Comparison of ENCODE assay signal across 8 mouse cellular contexts in the genomic region with DNA sequence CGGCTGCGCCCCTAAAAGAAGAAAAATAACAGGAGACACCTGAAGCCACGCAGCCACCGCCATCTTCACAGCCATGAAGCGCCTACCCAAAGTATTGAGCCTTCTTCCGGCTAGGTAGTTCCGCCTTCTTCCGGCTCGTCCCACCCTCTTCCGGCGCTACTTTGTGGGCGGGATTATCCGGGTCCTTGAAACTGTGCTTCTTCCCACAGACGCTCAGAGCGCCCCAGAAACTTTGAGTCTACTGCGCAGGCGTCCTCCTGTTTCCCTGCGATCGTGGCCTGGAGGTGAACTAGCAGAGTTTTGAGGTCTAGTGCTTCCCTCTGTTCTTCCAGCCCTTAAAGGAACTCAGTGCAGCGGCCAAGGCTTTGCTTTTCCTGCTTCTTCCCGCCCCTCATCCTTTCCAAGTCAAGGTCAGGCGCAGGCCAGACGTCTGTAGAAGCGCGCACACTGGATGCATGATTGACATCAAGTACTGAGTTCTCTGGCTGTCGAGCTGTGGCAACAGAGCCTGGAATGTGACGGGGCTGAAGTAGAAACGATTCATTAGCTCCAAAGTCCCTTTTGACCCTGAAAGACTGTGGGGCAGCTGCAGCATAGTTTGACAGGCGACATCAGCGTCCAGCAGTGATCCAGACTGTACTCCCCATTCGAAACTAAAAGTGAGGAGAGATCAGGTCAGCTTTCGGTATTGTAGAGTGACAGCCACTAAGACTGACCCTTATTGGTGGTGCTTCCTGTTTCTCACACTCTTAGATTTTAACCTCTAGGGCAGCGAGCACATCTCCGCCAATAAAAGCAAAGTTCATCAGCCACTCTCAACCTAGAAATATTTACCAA. TPM values are rescaled to one million over a fixed set of nuclear protein-coding genes. Genes with fewer than 3 reads are reported as not detected.
DNase-seq lines count a peak whose midpoint lies in the region; ATAC-seq and TF ChIP-seq lines count a peak whose summit lies in the region.

Tmem87a (minus strand) TSS at position 128 of the 837 bp plus-strand sequence.

- no peaks in the 10 kb centered on the region for H3K27me3 ChIP-seq in Patski
- no peaks in the 10 kb centered on the region for H3K27me3 ChIP-seq in hindbrain, embryonic 13.5 days

- WGBS in hindbrain, embryonic 13.5 days, result 1% methylated on average over 34 of the region's 34 CpGs

- DNase-seq in Patski (ENCODE audit: low read depth, low spot score), result peak; percentile 76
- peak; percentile 93 to 95 for DNase-seq in cerebellum, postnatal 14 days
- peak; percentile 91 to 92 for DNase-seq in frontal cortex, postnatal 14 days (ENCODE audit: low spot score in 2 of 2)
- peak; percentile 84 to 90 for DNase-seq in layer of hippocampus, postnatal 25 days (ENCODE audit: extremely low spot score in 1 of 2, low spot score in 1 of 2)
- peak; percentile 98 for DNase-seq in lung, postnatal 25 days (ENCODE audit: low spot score)
- DNase-seq in retina, embryonic 14.5 days (ENCODE audit: low spot score), result peak; percentile 97
- peak; percentile 94 for DNase-seq in thymus, postnatal 4 days

- peak within 1 kb of the TSS; percentile 87 for H3K9ac ChIP-seq in hindbrain, embryonic 13.5 days

- in situ Hi-C loops in Patski (cut with MboI; ENCODE audit: low pct_unique_long_range_greater_than_20kb), result no loop called here

- H3K27ac ChIP-seq in hindbrain, embryonic 13.5 days, result peak within 1 kb of the TSS; percentile 91

- no peak for TF ChIP-seq CTCF in Patski (IDR thresholded peaks at IDR 0.05)

- POLR2A ChIA-PET in Patski (lab: Charles Lee), result interaction anchor here (1.0 kb wide), 1 partner anchor 286 kb away, joined by 3 read pairs; no protein-coding TSS in a partner anchor

- peak within 1 kb of the TSS; percentile 82 for H3K4me3 ChIP-seq in hindbrain, embryonic 13.5 days

- peaks cover 14% of the 10 kb centered on the region for H3K9me3 ChIP-seq in hindbrain, embryonic 13.5 days

- H3K4me2 ChIP-seq in hindbrain, embryonic 13.5 days, result peak within 1 kb of the TSS; percentile 70

- H3K36me3 ChIP-seq in hindbrain, embryonic 13.5 days, result 0 out of 2 replicates have a peak, but pooled peaks cover 5% of the 10 kb centered on the region

- H3K4me1 ChIP-seq in hindbrain, embryonic 13.5 days (replicated peaks), result peaks cover 26% of the 10 kb centered on the region

- CTCF ChIA-PET in Patski (lab: Charles Lee), result no interaction called here

- peak; percentile 94 for ATAC-seq in Patski
- ATAC-seq in hindbrain, embryonic 13.5 days (ENCODE audit: low FRiP score), result peak; percentile 100

RNA-seq across cellular contexts. Expression of gene Tmem87a, which starts in this region (rescaled TPM):
- 33.7 TPM for polyA plus RNA-seq in Patski (2021)
- polyA plus RNA-seq in hindbrain, embryonic 13.5 days (2015; fragmentation: Nextera tagmentation; extraction: Ambion mirVana), result 8.4 and 9.6 TPM in 2 replicates
- total RNA-seq in layer of hippocampus, postnatal 25 days (2021), result 10 to 100 TPM; 39.0 to 42.4 TPM

Comparison
In these comparisons a context has a peak if more than half of its experiments do, and no peak if none do; other contexts are left out.
1. Peak in every context shown above with its lines: DNase-seq, ATAC-seq, H3K4me3 ChIP-seq and H3K27ac ChIP-seq.